Mouse (Mus musculus) lung, embryonic 15.5 days (tissue): ENCODE data around the gene Ugt1a8. TPM values are rescaled to one million over a fixed set of nuclear protein-coding genes. Genes with fewer than 3 reads are reported as not detected.
A peak's percentile ranks its signal among the peaks of the same experiment; 100 is the strongest.

ENCODE experiments used
- ATAC-seq: fragments of 200-750 bp; cut with Nextera tagmentation; 2 replicates; pipeline ENCODE4 v1.8.0; 2017; ENCODE audit warnings: moderate number of reproducible peaks, borderline replicate concordance; ENCODE audit not compliant: low FRiP score, low TSS enrichment; ENCODE audit errors: extremely low read depth
- H3K27ac ChIP-seq: fragments of 300-500 bp; sonication (generic); 2 replicates; pipeline ENCODE4 v1.5.1; 2015; ENCODE audit warnings: moderate library complexity, mild to moderate bottlenecking, inconsistent platforms
- H3K27me3 ChIP-seq: fragments of 300-500 bp; sonication (generic); 2 replicates; pipeline ENCODE4 v1.6.1; 2015; ENCODE audit warnings: inconsistent platforms
- H3K36me3 ChIP-seq: fragments of 300-500 bp; sonication (generic); 2 replicates; pipeline ENCODE4 v1.6.1; 2015; ENCODE audit warnings: inconsistent platforms
- H3K4me1 ChIP-seq: fragments of 300-500 bp; sonication (generic); 2 replicates; pipeline ENCODE4 v1.6.1; 2015; ENCODE audit warnings: inconsistent platforms
- H3K4me2 ChIP-seq: fragments of 300-500 bp; sonication (generic); 2 replicates; pipeline ENCODE4 v1.6.1; 2015; ENCODE audit warnings: inconsistent platforms, mild to moderate bottlenecking, moderate library complexity
- H3K4me3 ChIP-seq: fragments of 300-500 bp; sonication (generic); 2 replicates; pipeline ENCODE4 v1.5.1; 2015; ENCODE audit warnings: mild to moderate bottlenecking, inconsistent platforms
- H3K9ac ChIP-seq: fragments of 300-500 bp; sonication (generic); 2 replicates; pipeline ENCODE4 v1.6.1; 2015; ENCODE audit warnings: inconsistent platforms
- H3K9me3 ChIP-seq: fragments of 300-500 bp; sonication (generic); 2 replicates; pipeline ENCODE4 v1.6.1; 2016; ENCODE audit warnings: inconsistent platforms
- WGBS: fragments of 180-500 bp; shearing (Covaris S2); methylation state at CpG from one replicate; pipeline ENCODE4 v1.1.7; 2015; 5-methylcytosine and 5-hydroxymethylcytosine counted together
- polyA plus RNA-seq: library from polyadenylated mRNA; unstranded; fragments of >200 nt; fragmentation: Nextera tagmentation; extraction: Ambion mirVana; gene quantifications from 2 replicates; pipeline ENCODE4 v1.2.1, GENCODE M21; 2015

Ugt1a8 gene
- polyA plus RNA-seq, 1 experiment from 2014 or later, result not detected

GRCm38 (mm10) chr1:88226670-88227379, 139.2 kb downstream of the Ugt1a8 start, which contains the start of gene Mroh2a:
Gene Mroh2a, plus strand, starts transcription at chr1:88226986.
- WGBS, result 44% methylated on average over 5 of the region's 5 CpGs

GRCm38 (mm10) chr1:88227482-88227881, 139.9 kb downstream of the Ugt1a8 start:
- Histone ChIP-seq H3K9ac (no peak overlapping the region), H3K27me3 (no peaks in the 10 kb centered on the region), H3K9me3 (peaks cover 29% of the 10 kb centered on the region; the same call in 1 of the 2 replicates), H3K4me2 (no peak overlapping the region), H3K4me1 (no peaks in the 10 kb centered on the region), H3K36me3 (no peaks in the 10 kb centered on the region), H3K4me3 (no peak overlapping the region), H3K27ac (no peak overlapping the region)
- WGBS, result 50% methylated on average over 2 of the region's 2 CpGs
- no peak for ATAC-seq

More at GRCm38 (mm10) chr1:88226670-88227379, 139.2 kb downstream of the Ugt1a8 start, which contains the start of gene Mroh2a:
- no peak for ATAC-seq
- Histone ChIP-seq H3K36me3 (no peaks in the 10 kb centered on the region), H3K9ac (no peak within 1 kb of the TSS), H3K27ac (no peak within 1 kb of the TSS), H3K9me3 (peaks cover 29% of the 10 kb centered on the region; the same call in 1 of the 2 replicates), H3K4me3 (no peak within 1 kb of the TSS), H3K27me3 (no peaks in the 10 kb centered on the region), H3K4me1 (no peaks in the 10 kb centered on the region), H3K4me2 (no peak within 1 kb of the TSS)

DNA sequence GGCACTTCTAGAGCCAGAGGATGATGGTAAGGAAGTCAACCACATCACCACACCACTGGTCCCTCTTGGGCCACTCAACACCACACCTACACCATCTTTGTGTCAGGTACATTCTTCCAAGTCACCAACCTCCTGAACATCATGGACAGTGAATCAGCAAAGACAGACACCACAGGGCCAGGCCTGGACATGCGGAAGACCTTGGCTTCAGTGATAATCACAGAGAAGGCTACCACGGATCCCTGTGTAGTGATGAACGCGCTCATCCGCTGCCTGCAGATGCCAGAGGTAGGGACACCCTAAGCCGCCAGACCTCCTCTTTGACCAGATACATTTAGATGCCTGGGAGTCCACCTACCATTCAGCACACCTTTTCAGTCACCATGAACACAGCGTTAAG, 140.5 kb downstream of the Ugt1a8 start:
- no peaks in the 10 kb centered on the region for H3K27me3 ChIP-seq
- no peaks in the 10 kb centered on the region for H3K4me1 ChIP-seq
- no peak overlapping the region for H3K4me3 ChIP-seq
- H3K9ac ChIP-seq, result no peak overlapping the region
- 0 out of 2 replicates have a peak, but pooled peaks have one; percentile 4 for ATAC-seq
- peaks cover 33% of the 10 kb centered on the region; the same call in 1 of the 2 replicates for H3K9me3 ChIP-seq
- no peak overlapping the region for H3K27ac ChIP-seq
- H3K36me3 ChIP-seq, result no peaks in the 10 kb centered on the region
- H3K4me2 ChIP-seq, result no peak overlapping the region
- WGBS, result 69% methylated on average over 7 of the region's 7 CpGs

DNA sequence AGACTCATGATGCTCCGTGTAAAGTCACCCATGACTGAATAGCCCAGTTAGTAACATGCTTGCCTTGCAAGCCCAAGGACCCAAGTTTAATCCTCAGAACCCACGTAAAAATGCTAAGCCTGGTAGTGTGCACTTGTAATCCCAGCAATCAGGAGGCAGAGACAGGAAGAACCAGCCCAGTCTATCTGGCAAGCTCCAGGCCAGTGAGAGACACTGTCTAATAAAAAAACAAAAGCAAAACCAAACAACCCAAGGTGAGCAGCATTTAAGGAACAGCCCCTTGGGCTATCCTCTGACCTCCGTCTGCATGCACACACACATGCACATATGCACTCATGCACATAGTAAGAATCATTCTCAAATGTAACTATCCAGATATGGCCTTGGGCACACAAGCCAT, 142.0 kb downstream of the Ugt1a8 start:
- Histone ChIP-seq H3K4me1 (no peaks in the 10 kb centered on the region), H3K36me3 (no peaks in the 10 kb centered on the region), H3K27ac (no peak overlapping the region), H3K9me3 (peaks cover 39% of the 10 kb centered on the region; the same call in 1 of the 2 replicates), H3K4me3 (no peak overlapping the region), H3K4me2 (no peak overlapping the region), H3K9ac (no peak overlapping the region), H3K27me3 (no peaks in the 10 kb centered on the region)
- ATAC-seq, result no peak
- 74% methylated on average over 3 of the region's 3 CpGs for WGBS

GRCm38 (mm10) chr1:88229986-88230385, 142.4 kb downstream of the Ugt1a8 start:
- 77% methylated on average over 5 of the region's 5 CpGs for WGBS
- no peak overlapping the region for H3K27ac ChIP-seq
- no peak overlapping the region for H3K4me2 ChIP-seq
- H3K4me3 ChIP-seq, result no peak overlapping the region
- H3K4me1 ChIP-seq, result no peaks in the 10 kb centered on the region
- no peaks in the 10 kb centered on the region for H3K27me3 ChIP-seq
- no peak overlapping the region for H3K9ac ChIP-seq
- ATAC-seq, result no peak
- H3K9me3 ChIP-seq, result peaks cover 41% of the 10 kb centered on the region; the same call in 1 of the 2 replicates
- H3K36me3 ChIP-seq, result no peaks in the 10 kb centered on the region

GRCm38 (mm10) chr1:88230421-88230820, 142.8 kb downstream of the Ugt1a8 start:
- 68% methylated on average over 7 of the region's 7 CpGs for WGBS
- Histone ChIP-seq H3K27me3 (no peaks in the 10 kb centered on the region), H3K9ac (no peak overlapping the region)

GRCm38 (mm10) chr1:88230981-88231802, 143.6 kb downstream of the Ugt1a8 start:
- no peak for ATAC-seq
- H3K36me3 ChIP-seq, result no peaks in the 10 kb centered on the region
- no peak overlapping the region for H3K4me2 ChIP-seq
- WGBS, result 70% methylated on average over 6 of the region's 6 CpGs
- H3K27me3 ChIP-seq, result no peaks in the 10 kb centered on the region
- H3K4me3 ChIP-seq, result no peak overlapping the region
- no peak overlapping the region for H3K27ac ChIP-seq
- peaks cover 42% of the 10 kb centered on the region; the same call in 1 of the 2 replicates for H3K9me3 ChIP-seq
- H3K9ac ChIP-seq, result no peak overlapping the region
- H3K4me1 ChIP-seq, result no peaks in the 10 kb centered on the region

More at GRCm38 (mm10) chr1:88230421-88230820, 142.8 kb downstream of the Ugt1a8 start:
- Histone ChIP-seq H3K36me3 (no peaks in the 10 kb centered on the region), H3K27ac (no peak overlapping the region), H3K4me2 (no peak overlapping the region), H3K4me3 (no peak overlapping the region), H3K9me3 (peaks cover 43% of the 10 kb centered on the region; the same call in 1 of the 2 replicates), H3K4me1 (no peaks in the 10 kb centered on the region)
- ATAC-seq, result no peak

- ATAC-seq, result no peak
- Histone ChIP-seq H3K36me3 (no peaks in the 10 kb centered on the region), H3K4me2 (no peak overlapping the region), H3K27me3 (no peaks in the 10 kb centered on the region), H3K9ac (no peak overlapping the region), H3K4me1 (no peaks in the 10 kb centered on the region), H3K9me3 (peaks cover 34% of the 10 kb centered on the region; the same call in 1 of the 2 replicates), H3K27ac (no peak overlapping the region), H3K4me3 (no peak overlapping the region)
- 64% methylated on average over 7 of the region's 7 CpGs for WGBS
Measured at GRCm38 (mm10) chr1:88231803-88232499, 144.3 kb downstream of the Ugt1a8 start.

DNA sequence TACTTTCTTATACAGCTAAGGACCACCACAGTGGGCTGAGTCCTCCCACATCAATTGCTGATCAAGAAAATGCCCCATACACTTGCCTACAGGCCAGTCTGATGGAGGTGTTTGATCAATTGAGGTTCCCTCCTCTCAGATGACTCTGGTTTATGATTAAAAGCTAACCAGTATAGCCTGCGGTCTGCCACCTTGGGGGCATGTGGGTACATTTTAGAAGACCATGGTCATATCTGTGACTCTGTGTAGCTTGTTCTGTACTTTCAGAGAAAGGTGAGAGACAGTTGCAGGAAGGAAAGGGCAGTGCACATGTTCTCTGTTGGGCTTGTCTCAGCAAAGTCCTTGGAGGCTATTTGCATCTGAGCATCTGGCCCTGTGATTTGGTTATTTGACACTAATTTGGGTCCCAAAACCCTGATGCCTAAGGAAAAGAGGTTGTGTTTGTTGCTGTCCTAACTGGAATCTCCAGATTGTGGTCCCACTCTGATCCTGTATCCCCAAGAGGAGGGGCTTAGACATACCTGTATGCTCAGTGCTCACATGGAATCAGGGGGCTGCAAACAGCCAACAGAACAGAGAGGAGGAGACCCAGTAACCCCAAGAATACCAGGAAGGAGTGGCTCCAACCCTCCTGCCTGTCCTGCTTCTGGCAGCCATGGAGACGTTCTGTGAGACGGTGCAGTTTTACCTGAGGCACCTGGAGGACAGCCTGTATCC, 145.2 kb downstream of the Ugt1a8 start:
- Histone ChIP-seq H3K4me2 (no peak overlapping the region), H3K4me1 (no peaks in the 10 kb centered on the region), H3K27me3 (no peaks in the 10 kb centered on the region), H3K4me3 (no peak overlapping the region), H3K27ac (no peak overlapping the region), H3K9me3 (peaks cover 27% of the 10 kb centered on the region; the same call in 1 of the 2 replicates), H3K9ac (no peak overlapping the region), H3K36me3 (no peaks in the 10 kb centered on the region)
- 50% methylated on average over 3 of the region's 3 CpGs for WGBS
- no peak for ATAC-seq

DNA sequence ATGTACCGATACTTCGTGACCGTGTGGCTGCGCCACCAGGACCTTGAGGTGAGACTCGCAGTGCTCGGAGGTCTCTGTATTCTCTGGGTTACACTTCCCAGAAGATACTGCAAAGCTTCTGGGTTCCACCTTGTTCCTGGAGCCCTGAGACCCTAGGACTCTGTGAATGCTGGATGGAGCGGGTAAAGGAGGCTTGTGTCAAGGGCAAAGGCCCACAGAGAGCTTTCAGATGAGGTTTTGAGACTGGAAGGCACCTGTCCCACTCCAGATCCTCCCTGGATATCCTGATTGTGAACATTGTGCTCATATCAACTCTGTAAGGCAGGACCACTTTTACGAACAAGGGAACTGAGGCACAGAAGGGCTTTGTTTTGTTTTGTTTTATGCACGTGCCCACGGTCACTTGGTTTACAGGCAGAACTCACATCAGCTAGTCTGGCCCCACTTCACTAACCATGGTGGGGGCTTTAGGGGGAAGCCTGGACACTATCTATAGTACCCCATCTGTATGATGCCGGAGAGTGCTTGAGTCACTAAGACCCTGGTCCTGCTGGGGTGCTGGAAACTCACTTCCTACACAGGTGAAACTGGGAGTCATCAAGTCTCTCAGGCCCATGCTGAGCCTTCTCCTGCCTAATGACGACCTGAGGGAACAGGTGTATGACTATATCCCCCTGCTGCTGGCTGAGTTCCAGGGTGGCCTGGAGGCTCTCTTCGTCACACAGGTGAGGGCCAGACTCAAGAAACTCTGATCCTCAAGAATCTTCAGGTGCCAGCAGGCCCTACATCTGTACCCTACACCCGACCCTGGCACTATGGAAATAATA, 146.0 kb downstream of the Ugt1a8 start:
- Histone ChIP-seq H3K27ac (no peak overlapping the region), H3K9ac (no peak overlapping the region), H3K27me3 (no peaks in the 10 kb centered on the region), H3K4me3 (no peak overlapping the region), H3K9me3 (peaks cover 30% of the 10 kb centered on the region; the same call in 1 of the 2 replicates), H3K4me1 (no peaks in the 10 kb centered on the region), H3K36me3 (no peaks in the 10 kb centered on the region), H3K4me2 (no peak overlapping the region)
- 64% methylated on average over 14 of the region's 14 CpGs for WGBS
- ATAC-seq, result no peak
